Mouse (Mus musculus) megakaryocyte, embryonic 14.5 days (primary cell): Measurements from ENCODE around the gene Nsg1.

Experiments used
- FLI1 ChIP-seq: IDR thresholded peaks from 2 replicates; pipeline ENCODE4 v1.6.1; 2012; ENCODE audit warnings: low read length, inconsistent platforms, mixed read lengths
- GATA1 ChIP-seq: IDR thresholded peaks from 3 replicates; pipeline ENCODE4 v1.6.1; 2012; ENCODE audit warnings: mixed read lengths, low read length, inconsistent platforms, borderline replicate concordance

DNA sequence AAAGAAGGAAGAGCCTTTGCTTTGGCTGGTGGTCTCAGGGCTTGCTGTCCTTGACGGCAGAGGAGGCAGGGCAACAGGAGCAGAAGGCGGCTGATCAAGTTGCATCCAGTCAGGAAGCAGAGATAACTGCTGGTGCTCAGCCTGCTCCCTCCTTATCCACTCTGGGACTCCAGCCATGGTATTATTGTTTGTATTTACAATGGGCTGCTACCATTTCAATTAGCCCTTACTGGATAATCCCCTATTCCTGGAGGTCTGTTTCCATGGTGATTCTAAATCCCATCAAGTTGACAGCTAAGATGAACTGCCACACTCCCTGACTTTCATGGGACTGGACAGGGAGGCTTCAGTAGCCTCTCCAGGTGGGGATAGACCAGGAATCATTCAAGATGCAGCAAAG is 35.2 kb upstream of the Nsg1 start:
- TF ChIP-seq GATA1 = no peak
- TF ChIP-seq FLI1 = no peak
